Mouse (Mus musculus): ENCODE data around the gene Sertad1.
"Not testable (repeated sequence)": the region's sequence is repeated elsewhere in the genome, so short reads cannot be mapped to it uniquely, and the experiment has no call there.

The Sertad1 gene

GRCm38 (mm10) chr7:27494659-27495367, 8.1 kb downstream of the Sertad1 start:
- in situ Hi-C loops (cut with MboI, MseI), result not testable (repeated sequence)

GRCm38 (mm10) chr7:27499036-27499435, 12.3 kb downstream of the Sertad1 start, which contains the start of gene Prx:
Gene Prx, plus strand, starts transcription at chr7:27499324.
- in situ Hi-C loops (cut with MboI, MseI), result no loop called here

GRCm38 (mm10) chr7:27501620-27502019, 14.9 kb downstream of the Sertad1 start:
- in situ Hi-C loops (cut with MboI, MseI), result no loop called here

- in situ Hi-C loops (cut with MboI, MseI), result no loop called here
Observed at GRCm38 (mm10) chr7:27506765-27507370, 20.2 kb downstream of the Sertad1 start.

GRCm38 (mm10) chr7:27507711-27508647, 21.3 kb downstream of the Sertad1 start:
- in situ Hi-C loops (cut with MboI, MseI), result no loop called here

- in situ Hi-C loops (cut with MboI, MseI), result no loop called here
Observed at GRCm38 (mm10) chr7:27508648-27509005, 21.9 kb downstream of the Sertad1 start.

GRCm38 (mm10) chr7:27510809-27511208, 24.1 kb downstream of the Sertad1 start:
- in situ Hi-C loops (cut with MboI, MseI), result no loop called here

GRCm38 (mm10) chr7:27514961-27515360, 28.3 kb downstream of the Sertad1 start:
- in situ Hi-C loops (cut with MboI, MseI), result no loop called here

GRCm38 (mm10) chr7:27518314-27518713, 31.6 kb downstream of the Sertad1 start:
- in situ Hi-C loops (cut with MboI, MseI), result no loop called here

- in situ Hi-C loops (cut with MboI, MseI), result loop anchor here (5.0 kb wide), 1 partner anchor 83 kb away; no protein-coding TSS in a partner anchor
Observed at GRCm38 (mm10) chr7:27520104-27520503, 33.4 kb downstream of the Sertad1 start.

- in situ Hi-C loops (cut with MboI, MseI), result loop anchor here (5.0 kb wide), 1 partner anchor 83 kb away; no protein-coding TSS in a partner anchor
Observed at GRCm38 (mm10) chr7:27520599-27520998, 33.9 kb downstream of the Sertad1 start.

- in situ Hi-C loops (cut with MboI, MseI), result loop anchor here (5.0 kb wide), 1 partner anchor 86 kb away; no protein-coding TSS in a partner anchor
Observed at GRCm38 (mm10) chr7:27522967-27523366, 36.3 kb downstream of the Sertad1 start, which contains the start of gene Hipk4. Gene Hipk4, plus strand, starts transcription at chr7:27523267.

GRCm38 (mm10) chr7:27523805-27524204, 37.1 kb downstream of the Sertad1 start:
- in situ Hi-C loops (cut with MboI, MseI), result loop anchor here (5.0 kb wide), 1 partner anchor 87 kb away; no protein-coding TSS in a partner anchor

- in situ Hi-C loops (cut with MboI, MseI), result no loop called here
Observed at GRCm38 (mm10) chr7:27526039-27526827, 39.5 kb downstream of the Sertad1 start.

GRCm38 (mm10) chr7:27529070-27529469, 42.4 kb downstream of the Sertad1 start:
- in situ Hi-C loops (cut with MboI, MseI), result no loop called here

GRCm38 (mm10) chr7:27530937-27531336, 44.2 kb downstream of the Sertad1 start:
- in situ Hi-C loops (cut with MboI, MseI), result no loop called here

- in situ Hi-C loops (cut with MboI, MseI), result no loop called here
Observed at GRCm38 (mm10) chr7:27531707-27532106, 45.0 kb downstream of the Sertad1 start.

GRCm38 (mm10) chr7:27532480-27533050, 45.9 kb downstream of the Sertad1 start:
- in situ Hi-C loops (cut with MboI, MseI), result no loop called here

GRCm38 (mm10) chr7:27535386-27535785, 48.7 kb downstream of the Sertad1 start:
- in situ Hi-C loops (cut with MboI, MseI), result no loop called here

GRCm38 (mm10) chr7:27536618-27537017, 49.9 kb downstream of the Sertad1 start:
- in situ Hi-C loops (cut with MboI, MseI), result no loop called here

- in situ Hi-C loops (cut with MboI, MseI), result no loop called here
Observed at GRCm38 (mm10) chr7:27537998-27538397, 51.3 kb downstream of the Sertad1 start.
